ENCODE assay signal across 11 mouse cellular contexts in genomic region chr14:75473061-75473930, GRCm38 (mm10). TPM values are rescaled to one million over a fixed set of nuclear protein-coding genes. Genes with fewer than 3 reads are reported as not detected.
A peak's percentile ranks its signal among the peaks of the same experiment; 100 is the strongest.
DNase-seq lines count a peak whose midpoint lies in the region; ATAC-seq lines count a peak whose summit lies in the region.
"Had no signal": no experiment of that assay in that cellular context is flagged by ENCODE, and none has a peak within 500 bp of the region (broad histone marks: within the 10 kb centered on the region; RNA-seq: fewer than 3 reads in every experiment).

No protein-coding gene starts in this region.

- intact Hi-C loops in left cerebral cortex, postnatal 4 days (cut with DNase I) = no loop called here

- H3K27me3 ChIP-seq in forebrain, embryonic 14.5 days (replicated peaks; ENCODE audit: control insufficient read depth, insufficient read depth, low read length) = no peaks in the 10 kb centered on the region
- H3K27me3 ChIP-seq in midbrain, embryonic 13.5 days = no peaks in the 10 kb centered on the region
- H3K27me3 ChIP-seq: heart, embryonic 13.5 days; megakaryocyte, embryonic 14.5 days had no signal

- peaks cover 17% of the 10 kb centered on the region for H3K4me1 ChIP-seq in forebrain, embryonic 14.5 days (ENCODE audit: control insufficient read depth, insufficient read depth, low read length)
- peaks cover 11% of the 10 kb centered on the region for H3K4me1 ChIP-seq in midbrain, embryonic 13.5 days (replicated peaks)
- H3K4me1 ChIP-seq: heart, embryonic 13.5 days; megakaryocyte, embryonic 14.5 days had no signal

- no peaks in the 10 kb centered on the region for H3K9me3 ChIP-seq in forebrain, embryonic 14.5 days (replicated peaks; ENCODE audit: control insufficient read depth, low read length)
- no peaks in the 10 kb centered on the region for H3K9me3 ChIP-seq in midbrain, embryonic 13.5 days
- H3K9me3 ChIP-seq: heart, embryonic 13.5 days had no signal

- no peaks in the 10 kb centered on the region for H3K36me3 ChIP-seq in forebrain, embryonic 14.5 days (ENCODE audit: control insufficient read depth, insufficient read depth, low read length)
- H3K36me3 ChIP-seq in midbrain, embryonic 13.5 days = no peaks in the 10 kb centered on the region
- H3K36me3 ChIP-seq: heart, embryonic 13.5 days had no signal

- peak; percentile 42 for DNase-seq in left cerebral cortex, postnatal 4 days
- no peak for DNase-seq in left cerebral cortex, adult 18-20 months (ENCODE audit: low spot score in 2 of 2)
- DNase-seq in adrenal gland, postnatal 14 days = peak; percentile 72
- DNase-seq in forebrain, embryonic 14.5 days (ENCODE audit: low spot score) = peak; percentile 95
- no peak for DNase-seq in testis, postnatal 14 days (ENCODE audit: low spot score)
- DNase-seq: embryo, embryonic 11 days had no signal

- peak; percentile 96 for ATAC-seq in forebrain, embryonic 14.5 days
- peak; percentile 80 for ATAC-seq in midbrain, embryonic 13.5 days
- no peak for ATAC-seq in cerebellum, adult (ENCODE audit: insufficient number of reproducible peaks, low FRiP score, low TSS enrichment)
- no peak for ATAC-seq in inflammation-experienced regulatory T-cells, adult 6 months

- H3K4me3 ChIP-seq in forebrain, embryonic 14.5 days (ENCODE audit: low read depth, low read length) = no peak overlapping the region
- no peak overlapping the region for H3K4me3 ChIP-seq in midbrain, embryonic 13.5 days (replicated peaks)
- H3K4me3 ChIP-seq: heart, embryonic 13.5 days; megakaryocyte, embryonic 14.5 days had no signal

- no peak overlapping the region; the same call in 1 of the 2 replicates for H3K9ac ChIP-seq in forebrain, embryonic 14.5 days (ENCODE audit: low read length)
- no peak overlapping the region for H3K9ac ChIP-seq in midbrain, embryonic 13.5 days (replicated peaks)
- H3K9ac ChIP-seq: heart, embryonic 13.5 days had no signal

- 9% methylated on average over 9 of the region's 9 CpGs for WGBS in forebrain, embryonic 14.5 days
- WGBS in midbrain, embryonic 13.5 days = 61% methylated on average over 9 of the region's 9 CpGs

- H3K4me2 ChIP-seq in forebrain, embryonic 14.5 days (ENCODE audit: low read length) = no peak overlapping the region
- no peak overlapping the region for H3K4me2 ChIP-seq in midbrain, embryonic 13.5 days (replicated peaks)
- H3K4me2 ChIP-seq: heart, embryonic 13.5 days had no signal

- peak overlapping the region; percentile 78 for H3K27ac ChIP-seq in forebrain, embryonic 14.5 days (ENCODE audit: low read depth, low read length)
- H3K27ac ChIP-seq in midbrain, embryonic 13.5 days = peak overlapping the region; percentile 47
- H3K27ac ChIP-seq: heart, embryonic 13.5 days had no signal

RNA-seq across cellular contexts. Expression of gene Siah3, which starts 17.5 kb away (rescaled TPM):
- 10 to 100 TPM in 1 of 2 experiments, 1 to 10 TPM in 1; 9.5 to 10.1 TPM for total RNA-seq in left cerebral cortex, postnatal 4 days (2021)
- total RNA-seq in left cerebral cortex, adult 18-20 months (2021) = 1 to 10 TPM; 6.2 to 6.5 TPM
- 0.53 and 0.63 TPM in 2 replicates for total RNA-seq in adrenal gland, postnatal 14 days (2021)
- 5.4 and 7.0 TPM in 2 replicates for polyA plus RNA-seq in forebrain, embryonic 14.5 days (2014; fragmentation: Nextera tagmentation; extraction: Ambion mirVana)
- polyA plus RNA-seq in midbrain, embryonic 13.5 days (2015; fragmentation: Nextera tagmentation; extraction: Ambion mirVana) = 2.7 and 3.5 TPM in 2 replicates
- polyA plus RNA-seq in inflammation-experienced regulatory T-cells, adult 6 months (2017; shearing (Covaris generic)) = under 1 TPM; 0.15 to 0.69 (median 0.56) TPM
- polyA plus RNA-seq: heart, embryonic 13.5 days had no signal

Comparison
In these comparisons a context has a peak if more than half of its experiments do, and no peak if none do; other contexts are left out.
1. DNase-seq: peak in left cerebral cortex, postnatal 4 days (single experiment), adrenal gland, postnatal 14 days (single experiment) and forebrain, embryonic 14.5 days (single experiment); none in left cerebral cortex, adult 18-20 months (0 of 2) and testis, postnatal 14 days (single experiment).
2. ATAC-seq: peak in forebrain, embryonic 14.5 days (single experiment) and midbrain, embryonic 13.5 days (single experiment); none in cerebellum, adult (single experiment) and inflammation-experienced regulatory T-cells, adult 6 months (single experiment).